Mouse (Mus musculus) fibroblast of lung, adult 2 months (primary cell): ENCODE data around the gene Serpinb6a.
"Not testable (repeated sequence)": the region's sequence is repeated elsewhere in the genome, so short reads cannot be mapped to it uniquely, and the experiment has no call there.

ENCODE experiments used
- DNase-seq: peaks from one replicate; pipeline ENCODE4 v3.0.0-alpha.2; 2011; ENCODE audit warnings: low read depth

Gene Serpinb6a

DNA sequence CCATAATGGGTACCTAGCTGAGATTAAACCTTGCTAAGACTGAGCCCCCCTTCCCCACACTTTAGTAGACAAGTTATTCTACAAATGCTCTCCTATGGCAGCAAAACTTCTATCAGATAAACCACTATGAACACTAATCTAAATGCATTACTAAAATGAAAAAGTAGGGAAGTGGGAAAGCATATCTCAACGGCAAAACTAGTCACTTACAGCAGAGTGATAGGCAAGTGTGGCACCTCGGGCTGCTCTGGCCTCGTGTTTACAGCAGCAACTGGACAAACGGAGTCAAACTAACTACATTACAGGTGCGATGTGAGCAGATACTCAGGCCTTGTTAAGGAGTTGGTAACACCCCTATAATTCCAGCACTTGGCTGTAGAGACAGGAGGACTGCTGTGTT is 13.0 kb downstream of the Serpinb6a start:
- DNase-seq = no peak

DNA sequence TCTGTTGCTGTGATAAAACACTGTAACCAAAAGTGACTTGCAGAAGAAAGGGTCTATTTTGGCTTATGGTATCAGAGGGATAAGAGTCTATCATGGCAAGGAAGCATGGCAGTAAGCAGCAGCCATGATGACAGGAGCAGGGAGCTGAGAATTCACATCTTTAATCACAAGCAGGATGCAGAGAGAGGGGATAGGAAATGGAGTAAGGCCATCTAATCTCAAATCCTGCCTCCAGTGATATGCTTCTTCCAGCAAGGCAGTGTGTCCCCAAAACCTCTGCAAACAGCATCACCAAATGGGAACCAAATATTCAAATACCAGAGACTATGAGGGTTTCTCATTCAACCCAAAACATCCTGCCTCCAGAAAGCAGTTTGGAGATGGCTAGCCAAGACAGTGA is 36.0 kb downstream of the Serpinb6a start:
- no peak for DNase-seq

- DNase-seq = no peak
Measured at GRCm38 (mm10) chr13:33966025-33966412, 36.6 kb downstream of the Serpinb6a start.

GRCm38 (mm10) chr13:33965056-33966024 is 37.3 kb downstream of the Serpinb6a start:
- DNase-seq = no peak

DNA sequence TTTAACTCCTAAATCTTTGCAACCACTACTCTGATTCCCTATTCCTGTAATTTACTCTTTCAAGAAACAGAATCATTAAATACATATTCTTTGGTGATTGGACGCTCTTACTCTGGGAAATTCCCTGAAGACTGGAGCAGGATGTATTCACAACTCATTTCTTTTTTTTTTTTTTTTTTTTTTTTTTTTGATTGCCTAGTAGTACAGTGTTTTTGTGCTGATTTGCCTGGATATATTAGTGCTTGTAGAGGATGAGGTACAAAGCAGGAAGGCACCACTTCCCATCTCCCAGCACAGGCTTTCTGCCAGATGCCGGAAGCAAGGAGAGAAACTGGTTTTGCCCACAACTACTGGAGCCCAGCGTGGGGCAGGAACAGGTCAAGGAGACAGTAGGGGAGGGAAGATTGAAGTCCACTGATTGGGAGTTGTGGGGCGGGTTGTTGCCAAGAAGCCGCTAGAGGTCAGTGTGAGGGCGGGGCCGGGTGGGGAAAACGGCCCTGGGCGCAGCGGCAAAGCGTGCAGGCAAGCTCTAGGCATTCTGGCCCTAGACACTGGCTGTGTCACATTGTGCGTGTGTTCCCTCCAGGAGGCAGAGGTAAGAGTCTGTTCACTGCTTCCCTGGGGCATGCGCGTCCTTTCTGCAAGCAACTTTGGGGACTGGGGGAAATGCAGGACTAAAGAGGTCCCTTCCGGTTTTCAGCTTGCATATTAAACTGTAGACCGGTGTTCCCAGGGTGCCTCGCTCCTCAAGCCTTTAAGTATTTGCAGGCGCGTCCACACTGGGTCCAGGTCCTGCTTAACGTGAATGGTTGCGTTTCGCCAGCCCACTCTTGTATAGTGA is 38.2 kb downstream of the Serpinb6a start, which contains the start of gene Nqo2:
TSS of gene Nqo2 (plus strand) at position 482 of the 841 bp plus-strand sequence.
- peak; percentile 64 for DNase-seq

DNA sequence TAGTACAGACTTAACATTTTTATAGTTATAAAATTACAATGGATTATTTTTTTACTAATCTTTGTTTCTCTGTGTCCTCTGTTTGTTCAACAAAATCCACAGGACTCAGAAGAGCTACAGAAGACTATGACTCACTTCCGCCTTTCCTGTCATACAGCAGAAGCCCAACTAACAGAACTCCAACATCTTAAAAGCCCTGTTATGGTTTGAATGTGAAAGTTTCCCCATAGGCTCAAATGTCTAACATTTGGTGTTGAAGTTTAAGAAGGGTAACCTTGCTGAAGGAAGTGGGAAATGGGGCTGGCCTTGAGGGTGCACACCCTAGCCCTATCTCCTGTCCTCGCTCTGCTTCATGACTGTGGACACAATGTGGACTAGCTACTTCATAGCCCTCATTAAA is 42.8 kb downstream of the Serpinb6a start:
- DNase-seq = no peak

DNA sequence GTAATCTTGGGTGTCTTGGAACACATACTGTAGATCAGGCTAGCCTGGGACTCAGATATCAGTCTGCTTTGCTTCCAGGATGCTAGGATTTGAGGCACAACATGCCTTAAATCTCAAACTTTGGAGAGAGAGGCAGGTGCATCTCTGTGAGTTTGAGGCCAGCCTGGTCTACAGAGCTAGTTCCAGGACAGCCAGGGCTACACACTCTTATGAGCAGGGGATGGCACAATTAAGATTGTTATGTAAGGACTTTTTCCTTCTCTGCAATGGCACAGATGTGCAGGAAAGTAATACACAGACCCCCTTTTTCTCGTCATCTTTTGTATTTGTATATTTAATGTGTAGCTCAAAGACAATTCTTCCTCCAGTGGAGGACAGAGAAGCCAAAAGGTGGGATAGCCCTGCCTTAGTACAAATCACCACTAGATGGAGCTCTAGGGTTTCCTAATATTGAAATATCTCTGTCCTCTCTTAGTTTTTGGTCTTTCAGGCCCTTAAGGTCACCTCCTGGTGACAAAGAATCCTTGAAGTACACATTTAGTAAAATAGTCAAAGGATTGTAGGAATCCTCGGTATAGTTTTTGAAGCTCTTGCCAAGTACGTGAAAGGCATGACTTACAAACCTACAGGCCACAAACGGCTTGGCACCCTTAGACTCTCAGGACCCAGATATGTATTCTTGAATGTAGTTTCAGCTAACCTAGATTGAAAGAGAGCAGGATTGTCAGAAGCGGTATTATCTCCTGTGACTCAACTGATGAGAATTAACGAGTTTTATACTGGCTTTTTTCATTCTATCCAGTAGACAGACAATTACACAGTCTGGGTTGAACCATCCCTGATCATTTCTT is 45.8 kb downstream of the Serpinb6a start:
- no peak for DNase-seq

DNA sequence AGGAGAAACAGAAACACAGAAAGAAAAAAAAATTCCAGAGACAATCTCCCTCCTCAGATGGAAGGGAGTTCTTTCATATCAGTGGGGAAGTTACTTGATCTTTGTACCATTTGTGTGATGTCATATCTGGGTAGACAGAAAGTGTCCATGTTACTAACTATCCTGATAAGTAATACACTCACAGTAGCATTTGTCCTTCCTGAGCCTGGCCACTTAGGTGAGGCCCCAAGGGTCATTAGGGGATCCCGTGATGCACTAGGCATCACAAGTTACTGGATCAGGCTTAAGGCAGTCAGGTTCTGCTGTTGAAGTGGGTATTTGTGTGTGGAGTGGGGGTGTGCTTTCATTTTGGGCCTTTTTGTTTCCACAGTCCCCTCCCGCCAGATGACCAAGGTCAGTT is 49.6 kb downstream of the Serpinb6a start:
- no peak for DNase-seq

GRCm38 (mm10) chr13:33952075-33952449 is 50.5 kb downstream of the Serpinb6a start:
- DNase-seq = no peak

- DNase-seq = peak; percentile 72
Measured at GRCm38 (mm10) chr13:33951308-33952074, 51.1 kb downstream of the Serpinb6a start.

- DNase-seq = no peak
Measured at GRCm38 (mm10) chr13:33942212-33942779, 60.3 kb downstream of the Serpinb6a start.

DNA sequence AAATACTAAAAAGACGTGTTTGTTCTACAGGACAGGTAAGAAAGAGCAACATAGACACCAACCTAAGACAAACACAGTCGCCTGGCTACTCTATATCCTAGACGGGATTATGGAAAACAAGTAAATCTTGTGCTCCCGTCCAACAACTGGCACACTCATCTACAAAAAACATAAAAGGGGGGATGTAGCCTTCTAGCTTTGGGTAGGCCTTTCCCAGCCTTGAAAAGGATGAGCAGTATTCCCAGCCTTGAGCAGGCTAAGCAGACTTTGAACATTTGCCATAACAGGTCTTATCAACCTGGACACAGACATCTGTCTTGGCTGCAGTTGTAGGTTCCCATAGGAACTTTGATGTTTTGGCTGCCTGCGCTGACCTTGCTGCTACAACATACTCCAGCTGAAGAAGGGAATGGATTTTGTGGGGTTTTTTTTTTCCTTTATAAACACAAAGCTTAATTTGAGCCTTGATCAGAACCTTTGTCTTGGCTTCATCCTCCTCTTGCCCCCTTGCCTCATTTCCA is 61.2 kb downstream of the Serpinb6a start:
- no peak for DNase-seq

- not testable (repeated sequence) for DNase-seq
Measured at GRCm38 (mm10) chr13:33937587-33937986, 65.0 kb downstream of the Serpinb6a start.

DNA sequence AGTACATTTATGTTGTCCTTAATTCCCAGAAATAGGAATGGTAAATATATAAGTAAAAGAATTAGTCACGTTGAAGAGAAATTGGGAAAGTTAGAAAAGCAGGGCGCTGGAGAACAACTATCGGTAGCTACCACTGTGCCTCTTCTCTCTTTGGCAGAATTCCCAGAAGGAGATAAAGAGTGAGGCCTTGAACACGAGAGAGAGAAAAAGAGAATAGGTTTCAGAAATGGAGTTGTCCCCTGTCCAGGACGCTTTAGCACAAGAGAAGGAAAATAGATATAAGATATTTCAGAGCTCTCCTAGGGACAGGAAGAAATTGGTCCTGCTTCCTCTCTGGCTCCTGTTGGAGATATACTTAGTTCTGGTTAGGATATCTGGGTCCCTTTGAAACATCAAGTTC is 65.4 kb downstream of the Serpinb6a start:
- no peak for DNase-seq

- peak; percentile 21 for DNase-seq
Measured at GRCm38 (mm10) chr13:33935465-33936181, 67.0 kb downstream of the Serpinb6a start.

GRCm38 (mm10) chr13:33934743-33935142 is 67.9 kb downstream of the Serpinb6a start:
- DNase-seq = peak; percentile 10

DNA sequence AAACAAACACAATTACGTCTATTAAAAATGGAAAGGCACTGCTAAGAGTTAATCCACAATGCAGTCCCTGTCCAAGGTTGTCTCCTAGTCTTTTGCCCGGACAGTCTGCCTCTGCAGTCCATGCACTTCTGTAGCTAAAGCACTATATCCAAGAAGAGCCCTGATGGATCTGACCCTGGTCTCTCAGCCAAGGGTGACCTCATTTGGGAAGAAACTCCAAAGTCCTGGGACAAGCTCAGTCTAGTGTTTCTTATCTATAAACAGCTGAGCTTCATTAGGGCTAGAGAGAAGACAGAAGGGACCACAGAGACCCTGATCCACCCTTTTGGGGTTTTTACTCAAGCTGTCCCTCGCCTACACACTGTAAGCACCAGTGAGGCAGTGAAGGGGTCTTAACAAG is 71.7 kb downstream of the Serpinb6a start:
- no peak for DNase-seq

DNA sequence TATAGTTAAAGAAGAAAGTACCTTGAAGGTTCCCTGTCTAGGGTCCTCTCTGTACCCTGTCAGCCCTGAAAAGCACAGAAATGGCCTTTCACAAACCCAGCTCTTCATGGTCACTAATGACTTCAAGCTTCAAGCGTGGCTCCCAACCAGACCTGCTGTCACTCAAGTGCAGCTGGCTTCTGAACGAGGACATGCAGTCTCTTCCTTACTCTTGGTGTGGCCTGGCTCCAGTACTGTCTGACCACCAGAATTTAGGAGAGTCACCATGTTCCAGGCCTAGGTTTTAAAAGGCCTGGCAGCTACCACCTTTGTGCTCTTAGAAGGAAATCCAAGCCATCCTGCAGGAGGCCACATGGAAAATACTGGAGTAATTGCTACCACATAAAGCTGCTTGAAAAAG is 72.3 kb downstream of the Serpinb6a start:
- no peak for DNase-seq

GRCm38 (mm10) chr13:33921699-33922098 is 80.9 kb downstream of the Serpinb6a start:
- DNase-seq = no peak

DNA sequence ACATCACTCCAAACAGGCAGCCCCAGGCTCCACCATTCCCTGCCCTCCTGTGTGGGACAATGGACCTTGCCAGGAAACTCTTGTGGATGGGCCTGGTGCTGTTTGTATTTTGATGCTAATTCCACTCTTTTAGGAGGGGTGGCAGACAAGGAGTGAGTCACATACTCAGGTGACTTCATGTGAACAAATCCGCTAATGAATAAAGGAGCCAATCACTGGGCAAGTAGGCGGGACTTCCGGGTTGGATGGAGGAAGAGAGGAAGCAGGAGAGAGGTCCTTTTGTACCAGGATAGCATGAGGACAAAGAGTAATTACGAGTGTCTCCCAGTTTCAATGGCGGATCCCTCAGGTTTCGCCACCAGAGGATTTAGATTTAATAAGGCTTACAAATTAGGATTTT is 81.6 kb downstream of the Serpinb6a start:
- DNase-seq = no peak
